Mouse (Mus musculus) kidney, embryonic 16.5 days (tissue): ENCODE results near the gene Nexn. TPM values are rescaled to one million over a fixed set of nuclear protein-coding genes. Genes with fewer than 3 reads are reported as not detected.

Experiments used
- ATAC-seq: fragments of 200-750 bp; cut with Nextera tagmentation; 2 replicates; pipeline ENCODE4 v1.8.0; 2017; ENCODE audit warnings: moderate TSS enrichment; ENCODE audit not compliant: low FRiP score, low TSS enrichment
- H3K27ac ChIP-seq: fragments of 300-500 bp; sonication (generic); 2 replicates; pipeline ENCODE4 v1.5.1; 2014; ENCODE audit warnings: low read length
- H3K27me3 ChIP-seq: fragments of 300-500 bp; sonication (generic); 2 replicates; pipeline ENCODE4 v1.6.1; 2014; ENCODE audit warnings: low read length, control low read depth, mixed read lengths; ENCODE audit not compliant: insufficient read depth
- H3K36me3 ChIP-seq: fragments of 300-500 bp; sonication (generic); 2 replicates; pipeline ENCODE4 v1.6.1; 2014; ENCODE audit warnings: low read length, control low read depth, mixed read lengths; ENCODE audit not compliant: insufficient read depth
- H3K4me1 ChIP-seq: fragments of 300-500 bp; sonication (generic); 2 replicates; pipeline ENCODE4 v1.6.1; 2014; ENCODE audit warnings: low read length, control low read depth, mixed read lengths; ENCODE audit not compliant: insufficient read depth
- H3K4me2 ChIP-seq: fragments of 300-500 bp; sonication (generic); replicated peaks from 2 replicates; pipeline ENCODE4 v1.6.1; 2014; ENCODE audit warnings: low read depth, low read length
- H3K4me3 ChIP-seq: fragments of 300-500 bp; sonication (generic); 2 replicates; pipeline ENCODE4 v1.5.1; 2014; ENCODE audit warnings: mild to moderate bottlenecking, low read length
- H3K9ac ChIP-seq: fragments of 300-500 bp; sonication (generic); replicated peaks from 2 replicates; pipeline ENCODE4 v1.6.1; 2014; ENCODE audit warnings: low read length
- H3K9me3 ChIP-seq: fragments of 300-500 bp; sonication (generic); 2 replicates; pipeline ENCODE4 v1.6.1; 2016; ENCODE audit warnings: low read length, control low read depth
- WGBS: fragments of 180-500 bp; shearing (Covaris S2); extraction: QIAGEN DNeasy Blood & Tissue Kit; methylation state at CpG from one replicate; pipeline ENCODE4 v1.1.7; 2014; 5-methylcytosine and 5-hydroxymethylcytosine counted together
- polyA plus RNA-seq: library from polyadenylated mRNA; unstranded; fragments of >200 nt; fragmentation: Nextera tagmentation; extraction: Ambion mirVana; gene quantifications from 2 replicates; pipeline ENCODE4 v1.2.1, GENCODE M21; 2015

The Nexn gene
- polyA plus RNA-seq, 1 experiment from 2014 or later: 10.9 TPM

DNA sequence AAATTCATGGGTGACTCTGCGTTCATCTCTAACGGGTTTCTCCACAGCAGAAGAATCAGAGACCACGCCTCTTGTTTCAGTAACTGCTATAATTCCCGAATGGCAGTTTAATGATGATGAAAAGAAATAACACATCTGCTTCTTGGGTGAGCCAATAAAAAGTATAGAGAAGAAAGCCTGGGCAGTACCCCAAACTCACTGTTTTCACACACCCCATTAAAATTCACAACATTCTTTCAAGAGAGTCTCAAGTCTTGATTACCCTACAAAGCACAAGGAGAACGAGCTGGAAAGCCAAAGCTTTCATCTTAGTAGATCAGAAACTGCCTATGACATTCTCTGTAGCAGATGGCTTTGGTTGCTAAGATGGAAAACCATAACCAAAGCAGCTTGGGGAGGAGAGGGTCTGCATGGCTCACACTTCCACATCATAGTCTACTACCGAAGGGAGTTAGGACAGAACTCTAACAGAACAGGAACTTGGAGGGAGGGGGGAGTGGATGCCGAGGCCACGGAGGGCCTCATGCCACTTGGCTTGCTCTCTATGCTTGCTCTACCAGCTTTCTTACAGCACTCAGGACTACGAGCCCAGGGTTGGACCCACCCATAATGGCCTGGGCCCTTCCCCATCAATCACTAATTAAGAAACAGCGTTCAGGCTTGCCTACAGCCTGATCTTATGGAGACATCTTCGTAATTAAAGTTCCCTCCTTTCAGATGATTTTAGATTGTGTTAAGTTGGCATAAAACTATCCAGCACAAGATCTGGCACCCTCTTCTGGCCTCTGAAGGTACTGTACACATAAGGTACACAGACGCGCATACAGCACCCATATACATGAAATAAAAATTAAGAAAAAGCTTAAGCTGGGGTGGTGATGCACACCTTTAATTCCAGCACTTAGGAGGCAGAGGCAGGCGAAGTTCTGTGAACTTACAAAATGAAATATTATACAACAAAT, 34.5 kb upstream of the Nexn start:
- H3K27me3 ChIP-seq: no peaks in the 10 kb centered on the region
- peak overlapping the region; percentile 84 for H3K27ac ChIP-seq
- H3K9ac ChIP-seq: no peak overlapping the region
- no peak overlapping the region for H3K4me2 ChIP-seq
- ATAC-seq: peak; percentile 63
- WGBS: 56% methylated on average over 14 of the region's 14 CpGs
- H3K9me3 ChIP-seq: no peaks in the 10 kb centered on the region
- H3K36me3 ChIP-seq: peaks cover 12% of the 10 kb centered on the region
- H3K4me1 ChIP-seq: no peaks in the 10 kb centered on the region
- no peak overlapping the region for H3K4me3 ChIP-seq

DNA sequence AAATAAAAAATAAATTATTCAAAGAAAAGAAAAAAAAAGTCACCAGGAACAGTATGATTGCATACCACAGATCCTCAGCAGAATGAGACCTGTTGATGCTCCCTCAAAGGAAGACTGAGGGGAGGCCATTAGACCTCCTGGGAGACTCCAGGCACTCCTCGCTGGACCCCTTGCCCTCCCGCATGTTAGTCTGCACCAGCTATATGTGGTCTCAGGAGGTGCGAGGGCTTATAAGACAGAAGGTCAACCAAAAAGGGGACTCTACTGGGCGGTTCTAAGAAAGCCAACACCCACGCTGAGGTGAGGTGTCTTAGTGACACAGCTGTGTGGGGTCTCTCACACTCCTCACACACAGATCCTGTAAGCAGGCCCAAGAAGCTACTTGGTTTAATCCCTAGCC, 29.7 kb upstream of the Nexn start:
- Histone ChIP-seq H3K4me3 (no peak overlapping the region), H3K9ac (no peak overlapping the region)

DNA sequence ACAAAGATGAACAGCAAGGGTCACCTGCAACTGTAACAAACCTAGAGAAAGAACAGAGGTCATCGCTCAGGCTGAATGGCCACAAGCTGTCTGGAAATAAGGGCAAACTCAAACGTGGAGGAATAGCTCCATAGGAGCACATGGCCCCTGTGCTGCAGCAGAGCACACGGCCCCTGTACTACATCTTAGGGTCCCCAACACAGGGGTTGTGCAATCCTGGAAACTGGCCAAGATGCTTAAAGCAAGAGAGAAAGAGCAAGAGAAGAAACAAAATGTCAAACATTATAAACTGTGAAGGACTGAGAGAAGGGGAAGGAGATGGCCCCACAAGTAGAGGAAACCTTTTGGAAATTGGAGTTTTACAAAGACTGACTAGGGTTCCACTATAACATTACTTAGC, 28.2 kb upstream of the Nexn start:
- WGBS: 71% methylated on average over 3 of the region's 3 CpGs
- H3K9me3 ChIP-seq: no peaks in the 10 kb centered on the region
- no peak overlapping the region for H3K4me3 ChIP-seq
- H3K9ac ChIP-seq: no peak overlapping the region
- no peaks in the 10 kb centered on the region for H3K4me1 ChIP-seq
- peaks cover 22% of the 10 kb centered on the region for H3K36me3 ChIP-seq
- H3K4me2 ChIP-seq: no peak overlapping the region
- no peaks in the 10 kb centered on the region for H3K27me3 ChIP-seq
- no peak for ATAC-seq
- H3K27ac ChIP-seq: no peak overlapping the region

More for the DNA sequence above, 29.7 kb upstream of the Nexn start:
- Histone ChIP-seq H3K27me3 (no peaks in the 10 kb centered on the region), H3K4me2 (no peak overlapping the region), H3K36me3 (peaks cover 17% of the 10 kb centered on the region), H3K9me3 (no peaks in the 10 kb centered on the region), H3K4me1 (no peaks in the 10 kb centered on the region), H3K27ac (no peak overlapping the region)
- no peak for ATAC-seq
- 91% methylated on average over 5 of the region's 5 CpGs for WGBS

DNA sequence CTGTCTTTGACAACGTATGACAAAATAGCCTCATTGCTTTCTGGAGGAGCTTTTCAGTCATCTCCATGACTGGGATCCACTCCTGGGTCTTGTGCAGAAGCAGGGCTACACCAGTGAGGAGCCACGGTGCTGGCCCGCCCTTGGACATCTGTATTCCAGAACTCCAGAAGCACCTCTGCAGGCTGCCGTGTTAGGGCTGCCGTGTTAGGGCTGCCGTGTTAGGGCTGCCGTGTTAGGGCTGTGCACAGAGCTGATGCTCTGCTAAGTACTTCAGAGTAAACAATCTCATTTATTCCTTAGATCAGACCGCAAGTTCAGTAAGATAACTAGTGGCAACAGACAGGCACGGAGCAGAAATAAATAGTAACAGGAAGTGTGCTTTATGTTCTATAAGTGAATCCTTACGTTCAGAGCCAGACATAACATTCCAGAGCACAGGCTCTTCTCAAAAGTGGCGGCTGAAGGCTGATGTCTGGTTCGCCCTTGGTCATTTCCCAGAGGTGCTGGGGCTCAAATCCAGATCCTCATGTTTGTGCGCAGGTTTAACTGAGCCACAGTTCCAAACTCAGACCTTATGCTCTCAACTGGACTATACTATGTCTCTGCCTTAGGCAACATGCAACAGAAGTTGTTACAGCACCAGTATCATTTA, 27.5 kb upstream of the Nexn start:
- Histone ChIP-seq H3K27me3 (no peaks in the 10 kb centered on the region), H3K4me1 (no peaks in the 10 kb centered on the region), H3K27ac (no peak overlapping the region), H3K4me2 (no peak overlapping the region), H3K4me3 (no peak overlapping the region), H3K9me3 (no peaks in the 10 kb centered on the region), H3K9ac (no peak overlapping the region), H3K36me3 (peaks cover 22% of the 10 kb centered on the region)
- WGBS: 78% methylated on average over 13 of the region's 13 CpGs
- no peak for ATAC-seq

DNA sequence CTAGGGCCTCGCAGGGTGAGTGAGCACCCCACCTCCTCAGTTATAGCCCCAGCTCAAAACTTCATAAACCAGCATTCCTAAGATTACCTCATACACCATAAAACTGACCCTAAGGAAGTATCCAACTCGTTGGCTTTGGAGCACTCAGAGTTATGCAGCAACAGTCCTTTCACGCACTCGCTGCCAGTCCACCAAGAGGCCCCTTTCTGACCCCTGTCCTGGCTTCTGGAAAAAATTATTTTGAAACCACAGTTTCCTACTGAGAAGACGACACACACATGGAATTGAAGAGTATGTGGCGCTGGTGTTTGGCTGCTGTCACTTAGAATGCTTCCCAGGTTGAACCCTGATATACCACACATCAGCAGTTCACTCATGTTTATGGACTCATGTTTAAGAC, 25.7 kb upstream of the Nexn start:
- 73% methylated on average over 6 of the region's 6 CpGs for WGBS
- no peak for ATAC-seq
- H3K4me1 ChIP-seq: no peaks in the 10 kb centered on the region
- no peaks in the 10 kb centered on the region for H3K27me3 ChIP-seq
- H3K9me3 ChIP-seq: no peaks in the 10 kb centered on the region
- H3K4me3 ChIP-seq: no peak overlapping the region
- peaks cover 19% of the 10 kb centered on the region for H3K36me3 ChIP-seq
- no peak overlapping the region for H3K9ac ChIP-seq
- no peak overlapping the region for H3K4me2 ChIP-seq
- H3K27ac ChIP-seq: no peak overlapping the region

DNA sequence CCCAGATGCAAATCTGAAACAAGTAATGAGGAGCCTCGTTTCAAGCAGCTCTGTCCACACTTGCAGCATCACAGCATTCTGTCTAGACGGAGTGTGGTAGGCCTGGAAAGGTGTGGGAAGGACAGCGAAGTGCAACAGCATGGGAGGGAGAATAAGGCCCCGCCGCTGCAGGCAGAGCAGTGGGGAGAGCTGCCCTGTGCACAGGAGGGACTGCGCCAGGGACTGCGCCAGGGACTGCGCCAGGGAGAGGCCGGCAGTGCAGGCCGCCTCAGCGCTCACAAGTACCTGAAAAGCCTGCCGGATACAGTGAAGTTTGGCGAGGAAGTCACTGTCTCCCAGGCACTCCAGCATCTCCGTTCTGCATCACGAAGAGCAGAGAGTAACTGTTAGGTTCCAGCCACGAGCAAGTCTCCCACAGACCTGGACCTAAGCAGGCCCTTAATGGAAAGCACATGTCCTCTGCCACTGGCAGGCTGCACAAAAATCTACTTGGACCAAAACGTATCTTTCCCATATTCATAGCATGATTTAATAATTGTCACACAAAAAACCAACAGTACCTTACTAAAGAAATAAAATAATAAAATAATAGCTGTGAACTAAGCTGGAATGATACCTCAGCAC, 24.1 kb upstream of the Nexn start:
- Histone ChIP-seq H3K4me2 (no peak overlapping the region), H3K9ac (no peak overlapping the region), H3K36me3 (peaks cover 10% of the 10 kb centered on the region; the same call in 1 of the 2 replicates), H3K4me1 (no peaks in the 10 kb centered on the region), H3K27me3 (no peaks in the 10 kb centered on the region), H3K9me3 (no peaks in the 10 kb centered on the region), H3K27ac (no peak overlapping the region), H3K4me3 (no peak overlapping the region)
- no peak for ATAC-seq
- WGBS: 92% methylated on average over 17 of the region's 17 CpGs

DNA sequence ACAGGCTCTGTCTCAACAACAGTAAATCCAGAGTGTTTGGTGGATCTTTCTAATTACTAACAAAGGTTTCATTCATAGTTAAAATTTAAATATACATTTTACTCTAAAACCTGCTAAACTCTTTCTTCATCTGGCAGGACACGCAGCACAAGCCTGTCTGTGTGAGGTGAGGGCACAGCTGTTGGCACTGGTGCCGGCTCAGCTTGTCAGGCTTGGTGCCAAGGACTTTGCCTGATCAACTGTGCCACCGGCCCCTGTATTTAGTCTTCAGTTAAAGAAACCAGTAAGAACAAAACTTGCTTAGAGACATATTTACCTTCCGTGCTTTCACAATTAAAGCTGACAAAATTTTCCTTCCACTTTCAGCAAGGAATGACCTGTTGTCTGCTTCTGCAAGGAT, 22.6 kb upstream of the Nexn start:
- no peak overlapping the region for H3K9ac ChIP-seq
- H3K4me2 ChIP-seq: no peak overlapping the region
- peaks cover 16% of the 10 kb centered on the region; the same call in 1 of the 2 replicates for H3K36me3 ChIP-seq
- 90% methylated on average over 4 of the region's 4 CpGs for WGBS
- no peak overlapping the region for H3K27ac ChIP-seq
- H3K4me1 ChIP-seq: no peaks in the 10 kb centered on the region
- no peak overlapping the region for H3K4me3 ChIP-seq
- H3K27me3 ChIP-seq: no peaks in the 10 kb centered on the region
- no peak for ATAC-seq
- no peaks in the 10 kb centered on the region for H3K9me3 ChIP-seq

DNA sequence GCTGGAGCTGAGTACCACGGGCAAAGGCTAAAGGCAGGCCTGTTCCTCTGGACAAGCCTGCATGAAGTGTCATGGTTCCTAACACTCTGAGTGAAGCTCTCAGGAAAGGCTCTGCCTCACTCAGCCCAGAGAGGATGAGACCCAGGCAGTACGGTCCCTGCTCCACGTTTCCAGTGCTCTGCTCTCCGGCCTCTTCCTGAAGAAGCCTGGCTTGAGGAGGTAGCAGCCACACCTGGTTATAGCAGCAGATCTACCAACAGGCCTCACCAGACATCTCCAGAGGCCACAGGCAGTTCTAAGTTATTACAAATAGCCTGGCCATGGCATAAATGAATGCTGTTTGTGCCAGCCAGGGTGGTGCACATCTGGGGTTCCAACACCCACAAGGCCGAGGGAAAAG, 22.1 kb upstream of the Nexn start:
- ATAC-seq: no peak; the same call in 1 of the 2 replicates
- Histone ChIP-seq H3K36me3 (peaks cover 19% of the 10 kb centered on the region; the same call in 1 of the 2 replicates), H3K4me1 (no peaks in the 10 kb centered on the region), H3K27ac (no peak overlapping the region), H3K9ac (no peak overlapping the region), H3K4me3 (no peak overlapping the region), H3K27me3 (no peaks in the 10 kb centered on the region), H3K4me2 (no peak overlapping the region), H3K9me3 (no peaks in the 10 kb centered on the region)
- 86% methylated on average over 5 of the region's 5 CpGs for WGBS

DNA sequence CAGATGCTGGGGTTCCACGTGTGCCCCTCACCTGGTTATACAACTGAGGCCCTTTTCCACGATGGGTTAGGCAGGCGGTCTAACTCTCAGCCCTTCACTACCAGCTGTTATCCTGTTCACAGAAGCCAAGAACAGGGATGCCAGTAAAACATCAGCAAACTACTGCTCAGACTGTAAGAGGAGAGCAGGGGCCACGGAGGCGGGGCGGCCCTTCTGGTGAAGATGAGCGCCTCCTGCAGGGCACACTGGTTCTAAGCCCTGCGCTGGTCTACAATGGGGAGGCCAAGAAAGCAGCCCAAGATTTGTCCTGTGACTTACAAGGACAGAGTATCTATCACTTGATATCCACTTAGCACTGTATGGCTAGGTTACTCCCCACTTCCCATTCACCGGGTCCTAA, 21.7 kb upstream of the Nexn start:
- H3K27me3 ChIP-seq: no peaks in the 10 kb centered on the region
- WGBS: 87% methylated on average over 9 of the region's 9 CpGs
- ATAC-seq: 0 out of 2 replicates have a peak, but pooled peaks have one; percentile 4
- H3K4me3 ChIP-seq: no peak overlapping the region
- H3K27ac ChIP-seq: no peak overlapping the region
- no peaks in the 10 kb centered on the region for H3K9me3 ChIP-seq
- H3K9ac ChIP-seq: no peak overlapping the region
- no peak overlapping the region for H3K4me2 ChIP-seq
- H3K4me1 ChIP-seq: no peaks in the 10 kb centered on the region
- peaks cover 23% of the 10 kb centered on the region for H3K36me3 ChIP-seq
